Mouse (Mus musculus): ENCODE results near the gene Chrng. TPM values are rescaled to one million over a fixed set of nuclear protein-coding genes. Genes with fewer than 3 reads are reported as not detected.

The Chrng gene
- total RNA-seq, 2 experiments from 2014 or later, result not detected

GRCm38 (mm10) chr1:87198119-87199065 lies 6.1 kb upstream of the Chrng start:
- no peak for ATAC-seq (replicated peaks; ENCODE audit: poor library complexity)

GRCm38 (mm10) chr1:87200811-87201210 lies 3.6 kb upstream of the Chrng start:
- no peak for ATAC-seq (replicated peaks; ENCODE audit: poor library complexity)

DNA sequence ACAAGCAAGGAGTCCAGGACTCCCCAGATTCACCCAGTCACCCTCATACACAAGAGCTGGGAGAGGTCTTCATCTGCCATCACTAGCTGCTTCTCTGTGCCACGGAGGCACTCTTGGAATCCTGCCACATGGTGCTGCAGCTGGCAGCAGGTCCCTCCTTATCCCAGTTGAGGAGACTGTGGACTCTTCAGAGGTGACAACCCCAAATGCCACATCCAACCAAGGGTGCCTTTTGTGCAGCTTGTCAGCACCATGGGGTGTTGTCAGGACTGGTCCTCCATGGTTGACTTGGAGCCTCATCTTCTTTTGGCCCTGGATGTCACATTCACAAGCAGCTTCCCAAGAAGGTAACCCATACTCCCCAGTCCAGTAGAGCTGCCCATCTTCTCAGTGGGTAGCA lies 2.6 kb upstream of the Chrng start:
- no peak for ATAC-seq (replicated peaks; ENCODE audit: poor library complexity)

- ATAC-seq (replicated peaks; ENCODE audit: poor library complexity), result no peak
These were observed 678 bp upstream of the Chrng start for GRCm38 (mm10) chr1:87203779-87204178.

- no peak for ATAC-seq (replicated peaks; ENCODE audit: poor library complexity)
These were observed 581 bp downstream of the Chrng start for GRCm38 (mm10) chr1:87205038-87205437.

DNA sequence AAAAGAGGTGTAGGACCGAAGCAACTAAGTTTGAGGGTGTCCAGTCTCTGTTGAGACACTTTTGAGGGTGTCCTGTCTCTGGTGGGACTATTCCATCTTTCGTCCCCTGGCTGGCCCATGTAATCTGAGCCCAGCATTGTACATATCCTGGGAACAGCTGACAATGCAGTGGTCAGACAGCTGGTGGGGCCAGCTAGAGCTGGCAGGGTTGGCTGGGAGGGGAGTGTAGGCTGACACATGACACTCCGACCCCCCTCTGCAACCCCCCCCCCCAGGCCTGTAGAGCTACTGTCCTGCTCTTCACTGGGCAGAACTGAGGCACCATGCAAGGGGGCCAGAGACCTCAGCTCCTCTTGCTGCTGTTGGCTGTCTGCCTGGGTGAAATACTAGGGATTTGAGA lies 1.0 kb downstream of the Chrng start:
- no peak for ATAC-seq (replicated peaks; ENCODE audit: poor library complexity)

GRCm38 (mm10) chr1:87206339-87206738 lies 1.9 kb downstream of the Chrng start:
- ATAC-seq (replicated peaks; ENCODE audit: poor library complexity), result peak; percentile 86

DNA sequence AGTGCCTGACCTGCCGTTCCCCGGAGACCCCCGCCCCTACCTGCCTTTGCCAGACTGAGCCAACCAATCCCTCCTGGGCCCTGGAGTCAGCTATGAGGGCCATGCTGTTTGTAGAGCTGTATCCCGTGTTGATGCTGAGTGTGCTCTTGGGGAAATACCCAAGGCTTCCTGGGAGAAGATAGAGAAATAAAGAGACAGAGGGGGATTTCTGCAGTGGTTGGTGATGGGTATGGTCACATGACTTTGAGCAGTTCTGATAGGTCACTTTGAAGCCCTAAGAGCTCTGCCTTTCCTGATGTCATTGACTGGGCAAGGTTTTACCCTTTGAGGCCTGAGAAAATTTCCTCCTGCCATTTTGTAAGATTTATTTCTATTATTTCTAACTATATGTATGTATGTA lies 7.0 kb downstream of the Chrng start:
- ATAC-seq (replicated peaks; ENCODE audit: poor library complexity), result no peak

DNA sequence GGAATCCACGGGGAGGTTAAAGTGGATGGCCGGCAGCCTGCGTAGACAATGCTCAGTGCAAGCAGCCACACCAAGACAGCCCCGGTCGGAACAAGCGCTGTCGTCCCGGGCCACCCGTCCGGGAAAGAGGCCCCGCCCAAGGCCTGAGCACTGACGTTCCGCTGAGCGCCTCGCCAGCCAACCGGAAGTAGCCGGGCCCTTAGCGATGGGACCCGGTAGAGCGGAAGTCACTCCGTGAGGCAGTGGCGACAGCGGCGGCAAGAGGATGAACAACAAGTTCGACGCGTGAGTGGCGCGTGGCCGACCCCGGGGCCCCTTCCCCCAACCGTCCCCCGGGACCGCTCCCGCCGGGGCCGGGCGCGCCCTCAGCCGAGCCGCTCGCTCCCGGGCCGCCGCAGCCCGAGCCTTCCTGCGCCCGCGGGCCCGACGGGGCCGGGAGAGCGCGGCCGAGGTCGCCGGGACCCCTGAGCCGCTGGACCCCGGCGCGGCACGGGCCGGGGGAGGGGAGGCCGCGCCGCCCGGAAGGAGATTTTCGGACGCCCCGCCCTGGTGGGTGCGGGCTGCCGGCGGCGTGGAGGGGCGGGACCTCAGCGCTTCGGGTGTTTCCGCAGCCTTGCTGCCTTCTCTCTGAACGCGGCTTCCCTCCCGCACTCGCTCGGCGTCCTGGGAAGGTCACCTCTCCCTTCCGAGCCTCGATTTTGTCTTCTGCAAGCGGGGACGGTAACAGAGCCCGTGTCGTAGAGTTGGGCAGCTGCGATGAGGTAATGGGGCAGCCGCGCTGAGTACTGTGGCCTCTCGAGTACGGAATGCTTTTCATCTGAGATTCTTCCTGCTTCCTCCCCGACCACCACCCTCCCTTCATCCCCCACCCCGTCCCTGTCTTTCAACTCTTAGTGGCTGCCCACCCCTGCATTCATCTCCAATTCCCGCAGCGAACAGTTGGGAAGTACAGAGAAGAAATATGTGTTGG lies 9.6 kb downstream of the Chrng start, which contains the start of gene Eif4e2:
Eif4e2 (plus strand) TSS at position 180 of the 970 bp plus-strand sequence.
- ATAC-seq (replicated peaks; ENCODE audit: poor library complexity), result peak; percentile 95

DNA sequence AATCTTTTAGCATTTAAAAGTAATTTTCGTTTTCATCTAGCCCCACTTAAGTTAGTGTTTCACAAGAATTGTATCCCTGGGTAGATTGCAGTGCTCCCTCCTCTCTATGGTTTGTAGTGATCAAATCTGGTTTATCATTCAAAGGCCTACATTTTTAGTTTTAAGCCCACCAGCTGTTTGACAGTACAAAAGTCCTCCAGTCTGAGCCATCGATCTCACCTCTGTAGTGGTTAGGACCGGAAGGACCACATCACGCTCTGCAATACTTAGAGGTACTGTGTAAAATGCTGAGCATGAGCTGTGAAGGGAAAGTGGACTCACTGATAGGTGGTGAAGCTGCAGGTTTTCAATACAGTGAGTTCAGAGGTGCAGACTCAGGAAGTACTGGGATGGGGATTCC lies 10.3 kb downstream of the Chrng start:
- ATAC-seq (replicated peaks; ENCODE audit: poor library complexity), result no peak

GRCm38 (mm10) chr1:87217938-87218337 lies 13.5 kb downstream of the Chrng start:
- 0 out of 2 replicates have a peak, but pooled peaks have one; percentile 26 for ATAC-seq (replicated peaks; ENCODE audit: poor library complexity)

- no peak for ATAC-seq (replicated peaks; ENCODE audit: poor library complexity)
These were observed 21.3 kb downstream of the Chrng start for GRCm38 (mm10) chr1:87225739-87226138.

- no peak for ATAC-seq (replicated peaks; ENCODE audit: poor library complexity)
These were observed 22.1 kb downstream of the Chrng start for GRCm38 (mm10) chr1:87226409-87227159.

- ATAC-seq (replicated peaks; ENCODE audit: poor library complexity), result no peak
These were observed 22.7 kb downstream of the Chrng start for GRCm38 (mm10) chr1:87227160-87227550.

DNA sequence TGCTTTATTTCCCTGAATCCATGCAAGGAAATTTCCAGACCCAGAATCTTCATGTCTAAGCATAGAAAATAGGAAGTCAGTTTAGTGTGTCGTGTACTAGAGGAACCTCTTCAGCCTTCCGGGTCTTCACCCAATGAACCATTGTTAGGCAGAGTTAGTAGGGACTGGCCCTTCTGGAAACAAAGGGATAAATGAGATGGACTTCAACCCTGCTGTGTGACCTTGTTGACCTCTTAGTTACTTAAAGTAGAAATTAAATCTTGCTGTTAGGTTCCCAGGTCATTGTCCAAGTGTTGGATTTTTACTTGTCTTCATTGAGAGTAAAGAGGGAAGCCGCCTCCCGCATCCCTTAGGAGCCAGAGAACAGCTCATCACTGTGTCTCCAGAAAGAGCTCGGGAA lies 26.1 kb downstream of the Chrng start:
- ATAC-seq (replicated peaks; ENCODE audit: poor library complexity), result no peak

GRCm38 (mm10) chr1:87232197-87232596 lies 27.7 kb downstream of the Chrng start:
- ATAC-seq (replicated peaks; ENCODE audit: poor library complexity), result no peak

- no peak for ATAC-seq (replicated peaks; ENCODE audit: poor library complexity)
These were observed 34.6 kb downstream of the Chrng start for GRCm38 (mm10) chr1:87239056-87239455.

- no peak for ATAC-seq (replicated peaks; ENCODE audit: poor library complexity)
These were observed 38.6 kb downstream of the Chrng start for GRCm38 (mm10) chr1:87243021-87243420.

GRCm38 (mm10) chr1:87245430-87245829 lies 41.0 kb downstream of the Chrng start:
- no peak for ATAC-seq (replicated peaks; ENCODE audit: poor library complexity)

DNA sequence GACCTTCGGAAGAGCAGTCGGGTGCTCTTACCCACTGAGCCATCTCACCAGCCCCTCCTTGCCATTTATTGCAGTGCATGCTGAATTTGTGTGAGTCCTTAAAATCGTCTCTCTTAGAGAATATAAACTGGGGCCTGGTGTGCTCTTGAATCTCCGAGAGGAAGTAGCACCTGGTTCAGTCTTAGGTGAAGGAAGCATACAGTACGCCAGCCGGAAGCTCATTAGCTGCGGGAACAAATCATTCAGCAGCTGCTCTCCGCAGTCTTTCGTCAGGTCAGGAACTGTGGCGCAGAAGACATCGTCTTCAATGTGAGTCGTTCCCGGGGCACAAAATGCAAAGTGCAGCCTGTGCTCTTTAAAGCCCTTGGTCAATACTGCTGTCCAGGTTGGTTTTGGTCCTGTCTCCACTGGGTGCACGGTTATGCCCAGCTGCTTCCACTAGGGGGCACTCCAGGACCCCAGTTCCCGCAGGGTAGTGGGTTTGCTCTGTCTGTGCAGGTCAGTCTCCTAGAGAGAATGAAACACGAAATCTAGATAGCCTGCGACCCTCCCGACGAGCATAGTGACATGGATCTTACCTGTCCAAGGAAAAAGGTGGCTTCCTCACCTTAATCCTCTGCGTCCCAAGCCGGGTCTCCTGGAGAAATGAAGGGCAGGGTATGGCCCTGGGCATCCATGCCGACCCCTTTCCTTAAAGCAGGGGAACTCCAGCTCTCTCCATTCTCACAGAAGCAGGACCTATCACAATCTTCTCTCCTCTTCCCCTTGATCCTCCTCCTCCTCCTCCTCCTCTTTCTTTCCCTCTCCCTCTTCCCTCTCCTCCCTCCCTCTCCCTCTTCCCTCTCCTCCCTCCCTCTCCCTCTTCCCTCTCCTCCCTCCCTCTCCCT lies 41.7 kb downstream of the Chrng start:
- peak; percentile 97 for ATAC-seq (replicated peaks; ENCODE audit: poor library complexity)
